Mouse (Mus musculus) Patski (cell line): ENCODE results near the gene Hmgcll1. TPM values are rescaled to one million over a fixed set of nuclear protein-coding genes. Genes with fewer than 3 reads are reported as not detected.

Experiments
- ATAC-seq: fragments of 100-300 bp; one replicate; pipeline ENCODE4 v1.8.0; 2021
- CTCF ChIA-PET: fragments of 350-600 bp; sonication (Branson Sonifier 250); formaldehyde crosslinking; loops from one replicate; lab custom pipeline; 2022; ENCODE audit warnings: inconsistent platforms; lab: Charles Lee
- POLR2A ChIA-PET: fragments of 350-600 bp; sonication (Branson Sonifier 250); formaldehyde crosslinking; loops from one replicate; lab custom pipeline; 2022; ENCODE audit warnings: antibody characterized with exemption, inconsistent platforms; lab: Charles Lee
- DNase-seq: peaks from one replicate; pipeline ENCODE4 v3.0.0-alpha.2; 2011; ENCODE audit warnings: low read depth, low spot score
- H3K27me3 ChIP-seq: fragments of 371-371 bp; one replicate; pipeline ENCODE4 v1.5.1; 2021
- CTCF ChIP-seq: fragments of 100-300 bp; IDR thresholded peaks from one replicate; pipeline ENCODE4 v1.5.1; 2021
- in situ Hi-C: fragments of 300-500 bp; cut with MboI; formaldehyde crosslinking; loops from 3 replicates; pipeline ENCODE4 v1.11.1; 2018; ENCODE audit warnings: low pct_unique_long_range_greater_than_20kb, mixed read lengths
- polyA plus RNA-seq: library from polyadenylated mRNA; unstranded; gene quantifications from one replicate; pipeline ENCODE4 v1.2.3, GENCODE M21; 2021

Hmgcll1 gene
- polyA plus RNA-seq, 1 experiment from 2014 or later, result 2.6 TPM

GRCm38 (mm10) chr9:76138378-76139109, 123.9 kb downstream of the Hmgcll1 start:
- ATAC-seq, result no peak
- ChIA-PET CTCF (no interaction called here), POLR2A (no interaction called here)
- peaks cover 9% of the 10 kb centered on the region for H3K27me3 ChIP-seq
- in situ Hi-C loops, result no loop called here
- peak; percentile 1 for DNase-seq
- no peak for TF ChIP-seq CTCF

- ATAC-seq (no peak), DNase-seq (no peak)
- H3K27me3 ChIP-seq, result peaks cover 7% of the 10 kb centered on the region
- POLR2A ChIA-PET, result no interaction called here
- CTCF ChIA-PET, result no interaction called here
- in situ Hi-C loops, result no loop called here
- no peak for TF ChIP-seq CTCF
Measured at GRCm38 (mm10) chr9:76145593-76145992, 130.9 kb downstream of the Hmgcll1 start.

DNA sequence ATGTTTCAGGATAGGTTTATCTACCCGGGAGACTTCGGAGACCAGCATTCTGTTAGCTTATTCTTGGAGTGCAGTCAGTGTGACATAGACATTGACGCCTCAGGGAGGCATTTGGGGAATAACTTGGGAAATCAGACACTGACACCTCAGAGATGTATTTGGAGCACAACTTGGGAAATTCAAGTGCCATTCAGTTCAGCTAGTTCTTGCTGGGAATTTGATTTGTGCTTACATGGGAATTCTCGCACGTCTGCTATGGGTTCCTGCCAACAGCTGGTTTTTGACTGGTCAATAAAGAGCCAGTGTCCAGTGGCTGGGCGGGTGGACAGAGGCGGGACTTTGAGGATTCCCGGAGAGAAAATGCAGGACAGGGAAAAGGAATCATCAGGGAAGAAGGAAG, 147.8 kb downstream of the Hmgcll1 start:
- CTCF ChIA-PET, result no interaction called here
- ATAC-seq (no peak), DNase-seq (no peak)
- POLR2A ChIA-PET, result no interaction called here
- no peak for TF ChIP-seq CTCF
- in situ Hi-C loops, result no loop called here
- H3K27me3 ChIP-seq, result peaks cover 21% of the 10 kb centered on the region

- ATAC-seq (no peak), DNase-seq (no peak)
- in situ Hi-C loops, result no loop called here
- CTCF ChIA-PET, result no interaction called here
- H3K27me3 ChIP-seq, result peaks cover 18% of the 10 kb centered on the region
- no peak for TF ChIP-seq CTCF
- POLR2A ChIA-PET, result no interaction called here
Measured at GRCm38 (mm10) chr9:76168355-76168754, 153.7 kb downstream of the Hmgcll1 start.

DNA sequence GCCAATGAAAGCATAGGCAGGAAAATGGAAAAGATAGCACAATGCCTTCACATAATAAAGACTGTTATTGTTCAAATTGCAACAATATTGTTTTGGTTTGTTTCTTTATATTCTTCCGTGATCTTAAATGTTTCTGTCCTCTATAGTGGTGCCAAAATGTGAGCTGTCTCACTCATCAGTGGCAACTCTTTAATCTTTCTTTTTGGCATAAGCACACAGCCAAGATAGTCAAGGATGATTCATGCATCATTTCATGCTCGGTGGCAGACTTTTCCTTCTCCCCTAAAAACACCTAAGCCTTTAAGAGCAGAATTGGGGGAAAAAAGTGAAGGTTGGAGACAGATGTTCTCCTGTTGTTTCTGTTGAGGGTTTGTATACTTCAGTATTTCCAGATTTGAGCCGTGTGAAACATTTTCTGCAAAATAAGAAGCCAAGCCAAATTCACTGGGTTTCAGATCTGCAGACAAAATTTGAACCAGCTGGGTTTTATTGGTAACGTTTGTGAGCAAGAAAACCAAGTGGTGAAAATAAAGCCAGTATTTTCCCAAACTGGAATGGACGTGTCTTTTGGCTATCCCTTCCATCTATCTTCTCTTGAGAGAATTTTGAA, 158.1 kb downstream of the Hmgcll1 start:
- peaks cover 10% of the 10 kb centered on the region for H3K27me3 ChIP-seq
- in situ Hi-C loops, result no loop called here
- ChIA-PET POLR2A (no interaction called here), CTCF (no interaction called here)
- TF ChIP-seq CTCF, result no peak
- ATAC-seq (no peak), DNase-seq (no peak)

- ATAC-seq (no peak), DNase-seq (no peak)
- in situ Hi-C loops, result no loop called here
- POLR2A ChIA-PET, result no interaction called here
- CTCF ChIA-PET, result no interaction called here
- H3K27me3 ChIP-seq, result peaks cover 15% of the 10 kb centered on the region
- no peak for TF ChIP-seq CTCF
Measured at GRCm38 (mm10) chr9:76179221-76179620, 164.6 kb downstream of the Hmgcll1 start.

Other genes with a start within 250 kb of the Hmgcll1 start
- gene Bmp5, start 239.5 kb upstream of the Hmgcll1 start, polyA plus RNA-seq, result not detected
- gene Gfral, start 198.8 kb downstream of the Hmgcll1 start, polyA plus RNA-seq, result not detected